Mouse (Mus musculus): ENCODE measurements around the gene Cnnm3. TPM values are rescaled to one million over a fixed set of nuclear protein-coding genes. Genes with fewer than 3 reads are reported as not detected.

Gene Cnnm3
- polyA plus RNA-seq, 1 experiment = 10.2 TPM

- H3K4me3 ChIP-seq = peak overlapping the region; percentile 99
- no peaks in the 10 kb centered on the region for H3K27me3 ChIP-seq (ENCODE audit: control insufficient read depth, insufficient read depth, insufficient read length)
- peak overlapping the region; percentile 66 for H3ac ChIP-seq (ENCODE audit: control insufficient read depth, insufficient read length)
- H3K79me2 ChIP-seq (ENCODE audit: control insufficient read depth, insufficient read depth) = peaks cover 41% of the 10 kb centered on the region
- H3K4me2 ChIP-seq (ENCODE audit: low read depth) = peak overlapping the region; percentile 51
- TF ChIP-seq MYOD1 (IDR thresholded peaks at IDR 0.05; ENCODE audit: control insufficient read depth in 1 of 3, insufficient read length in 2 of 3, low read depth in 2 of 3) (peak in 1 of 3 experiments; percentile 65), POLR2AphosphoS2 (IDR thresholded peaks at IDR 0.05; ENCODE audit: insufficient read length, low read depth) (peak; percentile 31), MYOG (IDR thresholded peaks at IDR 0.05; ENCODE audit: control insufficient read depth in 1 of 3, insufficient read depth in 1 of 3, insufficient read length in 2 of 3, low read depth in 2 of 3) (peak in 2 of 3 experiments; percentile 26 to 83), REST (IDR thresholded peaks at IDR 0.05; ENCODE audit: insufficient read depth, insufficient read length) (peak; percentile 5), POLR2A (IDR thresholded peaks at IDR 0.05; ENCODE audit: insufficient read length, low read depth) (no peak), CEBPB (IDR thresholded peaks at IDR 0.05; ENCODE audit: insufficient read depth, poor library complexity, severe bottlenecking) (no peak), E2F4 (IDR thresholded peaks at IDR 0.05; ENCODE audit: insufficient read depth) (no peak), SRF (IDR thresholded peaks at IDR 0.05; ENCODE audit: control insufficient read depth, insufficient read length, low read depth) (no peak), TCF12 (IDR thresholded peaks at IDR 0.05; ENCODE audit: insufficient read depth, poor library complexity, severe bottlenecking) (no peak), USF1 (IDR thresholded peaks at IDR 0.05; ENCODE audit: low read depth) (no peak), TCF3 (IDR thresholded peaks at IDR 0.05; ENCODE audit: insufficient read length, low read depth) (no peak), MAX (IDR thresholded peaks at IDR 0.05; ENCODE audit: low read depth) (no peak)
- peaks cover 22% of the 10 kb centered on the region for H3K36me3 ChIP-seq (ENCODE audit: control insufficient read depth, insufficient read depth)
Measured at GRCm38 (mm10) chr1:36557457-36558011, 45.9 kb downstream of the Cnnm3 start.

GRCm38 (mm10) chr1:36558031-36558993, 46.6 kb downstream of the Cnnm3 start, which contains the start of gene Sema4c:
TSS of gene Sema4c (minus strand) at chr1:36558349.
- peaks cover 41% of the 10 kb centered on the region for H3K79me2 ChIP-seq (ENCODE audit: control insufficient read depth, insufficient read depth)
- no peak for TF ChIP-seq MYOD1 (IDR thresholded peaks at IDR 0.05; ENCODE audit: control insufficient read depth in 1 of 3, insufficient read length in 2 of 3, low read depth in 2 of 3)
- TF ChIP-seq MAX (IDR thresholded peaks at IDR 0.05; ENCODE audit: low read depth) = no peak
- TF ChIP-seq USF1 (IDR thresholded peaks at IDR 0.05; ENCODE audit: low read depth) = no peak
- peak; percentile 53 for TF ChIP-seq POLR2AphosphoS2 (IDR thresholded peaks at IDR 0.05; ENCODE audit: insufficient read length, low read depth)
- TF ChIP-seq TCF3 (IDR thresholded peaks at IDR 0.05; ENCODE audit: insufficient read length, low read depth) = no peak
- TF ChIP-seq MYOG (IDR thresholded peaks at IDR 0.05; ENCODE audit: control insufficient read depth in 1 of 3, insufficient read depth in 1 of 3, insufficient read length in 2 of 3, low read depth in 2 of 3) = peak in 1 of 3 experiments; percentile 37
- TF ChIP-seq POLR2A (IDR thresholded peaks at IDR 0.05; ENCODE audit: insufficient read length, low read depth) = peak; percentile 54
- no peaks in the 10 kb centered on the region for H3K27me3 ChIP-seq (ENCODE audit: control insufficient read depth, insufficient read depth, insufficient read length)
- H3K36me3 ChIP-seq (ENCODE audit: control insufficient read depth, insufficient read depth) = peaks cover 15% of the 10 kb centered on the region
- peak within 1 kb of the TSS; percentile 66 for H3ac ChIP-seq (ENCODE audit: control insufficient read depth, insufficient read length)
- H3K4me3 ChIP-seq = peak within 1 kb of the TSS; percentile 99
- peak within 1 kb of the TSS; percentile 98 for H3K4me2 ChIP-seq (ENCODE audit: low read depth)

GRCm38 (mm10) chr1:36559256-36559655, 47.6 kb downstream of the Cnnm3 start:
- Histone ChIP-seq H3K4me3 (peak overlapping the region; percentile 99), H3K4me2 (ENCODE audit: low read depth) (peak overlapping the region; percentile 98)

GRCm38 (mm10) chr1:36559888-36560287, 48.2 kb downstream of the Cnnm3 start:
- H3K36me3 ChIP-seq (ENCODE audit: control insufficient read depth, insufficient read depth) = peaks cover 4% of the 10 kb centered on the region
- no peak overlapping the region for H3ac ChIP-seq (ENCODE audit: control insufficient read depth, insufficient read length)
- peak overlapping the region; percentile 99 for H3K4me3 ChIP-seq
- peak overlapping the region; percentile 98 for H3K4me2 ChIP-seq (ENCODE audit: low read depth)
- no peaks in the 10 kb centered on the region for H3K27me3 ChIP-seq (ENCODE audit: control insufficient read depth, insufficient read depth, insufficient read length)
- TF ChIP-seq MYOD1 (IDR thresholded peaks at IDR 0.05; ENCODE audit: control insufficient read depth in 1 of 3, insufficient read length in 2 of 3, low read depth in 2 of 3) (peak in 1 of 3 experiments; percentile 50), MAX (IDR thresholded peaks at IDR 0.05; ENCODE audit: low read depth) (no peak), TCF3 (IDR thresholded peaks at IDR 0.05; ENCODE audit: insufficient read length, low read depth) (no peak), CEBPB (IDR thresholded peaks at IDR 0.05; ENCODE audit: insufficient read depth, poor library complexity, severe bottlenecking) (no peak), USF1 (IDR thresholded peaks at IDR 0.05; ENCODE audit: low read depth) (no peak), SRF (IDR thresholded peaks at IDR 0.05; ENCODE audit: control insufficient read depth, insufficient read length, low read depth) (no peak), POLR2AphosphoS2 (IDR thresholded peaks at IDR 0.05; ENCODE audit: insufficient read length, low read depth) (peak; percentile 63), MYOG (IDR thresholded peaks at IDR 0.05; ENCODE audit: control insufficient read depth in 1 of 3, insufficient read depth in 1 of 3, insufficient read length in 2 of 3, low read depth in 2 of 3) (peak in 1 of 3 experiments; percentile 2), TCF12 (IDR thresholded peaks at IDR 0.05; ENCODE audit: insufficient read depth, poor library complexity, severe bottlenecking) (no peak), REST (IDR thresholded peaks at IDR 0.05; ENCODE audit: insufficient read depth, insufficient read length) (no peak), POLR2A (IDR thresholded peaks at IDR 0.05; ENCODE audit: insufficient read length, low read depth) (peak; percentile 63)
- H3K79me2 ChIP-seq (ENCODE audit: control insufficient read depth, insufficient read depth) = peaks cover 25% of the 10 kb centered on the region

More at GRCm38 (mm10) chr1:36559256-36559655, 47.6 kb downstream of the Cnnm3 start:
- Histone ChIP-seq H3ac (ENCODE audit: control insufficient read depth, insufficient read length) (no peak overlapping the region), H3K36me3 (ENCODE audit: control insufficient read depth, insufficient read depth) (peaks cover 6% of the 10 kb centered on the region), H3K27me3 (ENCODE audit: control insufficient read depth, insufficient read depth, insufficient read length) (no peaks in the 10 kb centered on the region), H3K79me2 (ENCODE audit: control insufficient read depth, insufficient read depth) (peaks cover 32% of the 10 kb centered on the region)
- TF ChIP-seq MYOD1 (IDR thresholded peaks at IDR 0.05; ENCODE audit: control insufficient read depth in 1 of 3, insufficient read length in 2 of 3, low read depth in 2 of 3) (no peak), MYOG (IDR thresholded peaks at IDR 0.05; ENCODE audit: control insufficient read depth in 1 of 3, insufficient read depth in 1 of 3, insufficient read length in 2 of 3, low read depth in 2 of 3) (no peak), E2F4 (IDR thresholded peaks at IDR 0.05; ENCODE audit: insufficient read depth) (no peak), CEBPB (IDR thresholded peaks at IDR 0.05; ENCODE audit: insufficient read depth, poor library complexity, severe bottlenecking) (no peak), REST (IDR thresholded peaks at IDR 0.05; ENCODE audit: insufficient read depth, insufficient read length) (no peak), MAX (IDR thresholded peaks at IDR 0.05; ENCODE audit: low read depth) (no peak), POLR2A (IDR thresholded peaks at IDR 0.05; ENCODE audit: insufficient read length, low read depth) (no peak), SRF (IDR thresholded peaks at IDR 0.05; ENCODE audit: control insufficient read depth, insufficient read length, low read depth) (no peak), TCF3 (IDR thresholded peaks at IDR 0.05; ENCODE audit: insufficient read length, low read depth) (no peak), POLR2AphosphoS2 (IDR thresholded peaks at IDR 0.05; ENCODE audit: insufficient read length, low read depth) (no peak), TCF12 (IDR thresholded peaks at IDR 0.05; ENCODE audit: insufficient read depth, poor library complexity, severe bottlenecking) (no peak), USF1 (IDR thresholded peaks at IDR 0.05; ENCODE audit: low read depth) (no peak)

Measured in myocyte (in vitro differentiated cells).